Mouse (Mus musculus) C2C12 (cell line): ENCODE measurements around the gene Chuk. TPM values are rescaled to one million over a fixed set of nuclear protein-coding genes. Genes with fewer than 3 reads are reported as not detected.
A peak's percentile ranks its signal among the peaks of the same experiment; 100 is the strongest.

Experiments
- H3K27me3 ChIP-seq: one replicate; pipeline ENCODE4 v1.6.1; 2011; ENCODE audit not compliant: control insufficient read depth, insufficient read depth, insufficient read length
- H3K36me3 ChIP-seq: one replicate; pipeline ENCODE4 v1.6.1; 2011; ENCODE audit not compliant: control insufficient read depth, insufficient read depth
- H3K4me3 ChIP-seq: one replicate; pipeline ENCODE4 v1.5.1; 2011; ENCODE audit warnings: mild to moderate bottlenecking, control low read depth; ENCODE audit not compliant: poor library complexity, insufficient read depth, severe bottlenecking
- H3K79me2 ChIP-seq: one replicate; pipeline ENCODE4 v1.6.1; 2011; ENCODE audit not compliant: control insufficient read depth, insufficient read depth
- H3K79me3 ChIP-seq: one replicate; pipeline ENCODE4 v1.6.1; 2011; ENCODE audit warnings: low read depth, control low read depth
- H3ac ChIP-seq: one replicate; pipeline ENCODE3; 2011; ENCODE audit warnings: low read depth; ENCODE audit not compliant: control insufficient read depth, insufficient read length
- CEBPB ChIP-seq: IDR thresholded peaks from one replicate; pipeline ENCODE4 v1.6.1; 2011; ENCODE audit warnings: low read depth, mild to moderate bottlenecking, control low read depth, moderate library complexity
- CTCF ChIP-seq: IDR thresholded peaks from one replicate; pipeline ENCODE4 v1.5.1; 2011; ENCODE audit not compliant: control insufficient read depth, insufficient read depth, insufficient read length
- FOSL1 ChIP-seq: IDR thresholded peaks from one replicate; pipeline ENCODE4 v1.8.0; 2011; ENCODE audit warnings: mild to moderate bottlenecking, low read length; ENCODE audit not compliant: poor library complexity, insufficient read depth, severe bottlenecking
- MAX ChIP-seq: IDR thresholded peaks from one replicate; pipeline ENCODE4 v1.6.1; 2011; ENCODE audit warnings: mild to moderate bottlenecking, control low read depth
- MYOD1 ChIP-seq: IDR thresholded peaks from one replicate; pipeline ENCODE4 v1.6.1; 2011; ENCODE audit warnings: low read depth; ENCODE audit not compliant: control insufficient read depth, insufficient read length
- MYOG ChIP-seq: IDR thresholded peaks from one replicate; pipeline ENCODE4 v1.6.1; 2011; ENCODE audit not compliant: control insufficient read depth, insufficient read length; ENCODE audit errors: extremely low read depth
- USF1 ChIP-seq: IDR thresholded peaks from one replicate; pipeline ENCODE4 v1.6.1; 2011; ENCODE audit warnings: low read depth, mild to moderate bottlenecking, control low read depth, moderate library complexity
- polyA plus RNA-seq: library from polyadenylated mRNA; unstranded; fragments of >200 nt; fragmentation: generic; extraction: Trizol; gene quantifications from one replicate; pipeline ENCODE4 v1.2.1, GENCODE M21; 2012; ENCODE audit warnings: missing spikeins

Chuk gene
- polyA plus RNA-seq, 1 experiment: 9.7 TPM

DNA sequence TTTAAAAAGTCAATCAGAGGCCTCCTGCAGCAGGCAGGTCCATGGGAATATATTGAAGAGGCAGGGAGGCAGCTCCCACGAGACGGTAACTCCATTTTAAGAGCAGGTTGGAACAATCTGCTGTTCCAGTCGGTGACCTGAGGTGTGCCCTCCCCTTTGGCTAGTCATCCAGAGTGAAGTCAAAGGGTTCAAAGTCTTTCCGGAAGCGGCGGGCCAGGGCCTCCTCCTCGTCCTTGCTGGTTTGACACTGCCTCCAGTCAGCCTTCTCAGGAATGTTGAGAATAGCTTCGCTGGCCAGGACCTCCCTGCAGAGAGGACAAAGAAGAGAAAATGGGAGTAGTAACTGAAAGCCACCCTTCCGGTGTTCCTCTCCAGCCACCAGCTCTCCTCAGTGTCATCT is 3.1 kb upstream of the Chuk start:
- Histone ChIP-seq H3ac (no peak overlapping the region), H3K79me3 (peaks cover 16% of the 10 kb centered on the region), H3K79me2 (peaks cover 19% of the 10 kb centered on the region), H3K4me3 (no peak overlapping the region), H3K36me3 (peaks cover 72% of the 10 kb centered on the region), H3K27me3 (no peaks in the 10 kb centered on the region)
- TF ChIP-seq MYOG (no peak), USF1 (no peak), CTCF (no peak), MYOD1 (no peak), MAX (no peak), CEBPB (no peak), FOSL1 (no peak)

DNA sequence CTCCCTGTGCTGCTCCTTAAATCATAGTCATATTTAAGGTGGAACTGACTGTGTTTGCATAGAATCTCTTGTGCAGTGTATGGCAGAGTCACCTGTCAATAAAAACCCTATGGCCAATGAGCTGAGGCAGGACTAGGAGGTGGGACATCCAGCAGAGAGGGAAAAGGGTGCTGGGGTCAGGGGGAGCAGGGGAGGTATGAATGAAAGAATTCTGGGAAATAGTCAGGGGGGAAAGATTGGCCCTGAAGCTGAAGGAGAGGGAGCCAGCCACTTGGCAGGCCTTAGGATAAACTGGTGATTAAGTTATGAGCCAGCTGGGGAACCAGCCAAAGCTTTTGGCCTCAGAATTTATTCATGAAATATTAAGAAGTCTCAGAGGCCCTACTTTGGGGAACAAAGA is 1.7 kb upstream of the Chuk start:
- TF ChIP-seq MYOD1: no peak
- TF ChIP-seq USF1: no peak
- TF ChIP-seq MYOG: no peak
- no peak for TF ChIP-seq CEBPB
- no peak for TF ChIP-seq MAX

DNA sequence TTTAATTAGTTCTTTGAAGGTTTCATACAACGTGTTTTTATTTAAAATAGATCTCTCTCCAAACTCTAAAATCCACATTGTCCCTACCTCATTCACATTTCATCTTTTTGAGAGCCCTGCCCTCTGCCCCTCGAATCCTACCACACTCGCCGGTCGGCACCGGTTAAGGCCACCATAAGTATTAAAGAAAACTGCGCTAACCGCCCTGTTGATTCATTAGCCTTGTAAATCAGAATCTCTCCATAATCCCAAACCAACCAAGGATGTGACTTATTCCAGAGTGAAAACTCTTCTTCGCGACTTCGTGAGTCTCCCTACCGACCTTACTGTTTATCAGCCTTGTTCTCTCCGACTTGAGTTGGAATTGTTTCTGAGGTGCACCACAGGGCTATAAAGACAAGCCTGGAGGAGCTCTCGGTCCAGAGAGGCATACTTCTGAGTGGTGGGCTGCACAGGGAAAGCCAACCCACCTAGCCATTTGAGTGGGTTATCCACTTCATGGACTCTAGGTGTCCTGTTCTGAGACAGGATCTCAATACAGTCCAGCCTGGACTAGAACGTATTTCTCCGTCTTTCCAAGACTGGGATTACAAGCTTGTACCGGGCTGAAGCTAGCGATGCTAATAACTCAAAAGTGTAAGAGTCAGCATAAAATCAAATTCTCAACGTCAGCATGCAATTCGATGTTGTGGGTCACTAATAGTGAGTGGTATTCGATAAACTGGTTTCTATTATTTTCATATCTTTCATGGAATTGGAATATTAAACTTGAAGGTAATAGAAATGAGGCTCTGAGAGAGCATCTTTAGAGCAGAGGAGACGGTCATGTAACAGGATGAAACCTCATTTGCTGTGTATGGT is 611 bp upstream of the Chuk start:
- peaks cover 35% of the 10 kb centered on the region for H3K79me3 ChIP-seq
- peak overlapping the region; percentile 1 for H3ac ChIP-seq
- H3K36me3 ChIP-seq: peaks cover 49% of the 10 kb centered on the region
- TF ChIP-seq CEBPB (no peak), MAX (no peak), MYOD1 (no peak), FOSL1 (no peak), CTCF (no peak)
- no peaks in the 10 kb centered on the region for H3K27me3 ChIP-seq
- peaks cover 44% of the 10 kb centered on the region for H3K79me2 ChIP-seq
- H3K4me3 ChIP-seq: peak overlapping the region; percentile 97

More for the DNA sequence above, 1.7 kb upstream of the Chuk start:
- Histone ChIP-seq H3K4me3 (no peak overlapping the region), H3K79me3 (peaks cover 30% of the 10 kb centered on the region), H3ac (no peak overlapping the region), H3K36me3 (peaks cover 58% of the 10 kb centered on the region), H3K79me2 (peaks cover 33% of the 10 kb centered on the region), H3K27me3 (no peaks in the 10 kb centered on the region)

DNA sequence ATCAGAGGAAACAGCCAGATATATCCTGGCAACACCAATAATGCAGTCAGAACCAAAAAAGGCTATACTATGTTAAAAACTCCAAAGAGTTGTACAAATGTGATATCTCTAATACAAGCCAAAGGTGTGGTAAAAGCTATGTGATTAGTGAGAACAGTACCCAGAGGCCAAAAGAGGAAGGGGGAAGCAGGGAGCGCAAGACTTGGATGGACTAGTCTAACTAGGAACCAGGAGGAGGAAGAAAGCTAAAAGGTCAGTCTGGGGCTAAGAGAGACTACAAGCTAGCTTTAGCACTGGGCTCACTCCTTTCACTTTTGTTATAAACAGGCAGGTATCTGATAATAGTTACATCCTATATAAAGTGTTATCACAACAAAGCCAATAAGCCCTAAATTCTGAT is 2.9 kb downstream of the Chuk start:
- Histone ChIP-seq H3K4me3 (no peak overlapping the region), H3K79me2 (peaks cover 73% of the 10 kb centered on the region), H3K36me3 (peaks cover 46% of the 10 kb centered on the region), H3K27me3 (no peaks in the 10 kb centered on the region), H3ac (no peak overlapping the region), H3K79me3 (peaks cover 48% of the 10 kb centered on the region)
- TF ChIP-seq CTCF (no peak), MYOG (no peak)

DNA sequence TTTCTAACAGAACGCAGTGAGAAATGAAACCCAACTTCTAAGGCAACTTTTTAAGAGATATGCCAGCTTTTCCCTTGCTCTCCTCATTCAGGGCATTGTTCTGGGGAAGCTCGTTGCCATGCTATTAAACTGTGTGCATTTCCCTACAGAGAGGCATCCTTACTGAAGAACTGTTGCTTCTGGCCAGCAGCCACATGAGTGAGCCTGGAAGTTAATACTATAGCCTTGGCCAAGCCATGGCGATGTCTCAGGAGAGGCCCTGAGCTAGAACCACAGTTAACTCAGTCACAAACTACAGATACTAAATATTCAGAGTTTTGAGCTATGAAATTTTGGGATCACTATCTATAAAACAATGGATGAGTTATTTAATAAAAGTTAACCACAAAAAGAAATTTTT is 4.3 kb downstream of the Chuk start:
- Histone ChIP-seq H3K27me3 (no peaks in the 10 kb centered on the region), H3ac (no peak overlapping the region), H3K79me2 (peaks cover 84% of the 10 kb centered on the region), H3K79me3 (peaks cover 55% of the 10 kb centered on the region), H3K4me3 (no peak overlapping the region), H3K36me3 (peaks cover 49% of the 10 kb centered on the region)
- no peak for TF ChIP-seq MYOG
- TF ChIP-seq CEBPB: no peak
- no peak for TF ChIP-seq MAX
- TF ChIP-seq MYOD1: no peak

DNA sequence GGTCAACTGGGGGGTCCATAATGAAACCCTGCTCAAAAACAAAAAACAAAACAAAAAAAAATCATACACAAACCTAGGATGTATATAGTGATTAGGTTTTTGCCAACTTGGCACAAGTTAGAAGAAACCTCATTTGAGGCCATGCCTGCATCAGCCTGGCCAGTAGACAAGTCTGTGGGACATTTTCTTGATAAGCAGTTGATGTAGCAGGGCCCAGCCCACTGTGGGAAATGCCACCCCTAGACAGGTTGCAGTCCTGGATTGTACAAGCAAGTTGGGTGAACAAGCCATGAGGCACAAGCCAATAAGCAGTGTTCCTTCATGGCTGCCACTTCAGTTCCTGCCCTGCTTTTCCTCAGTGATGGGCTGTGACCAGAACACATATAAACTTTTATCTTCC is 6.4 kb downstream of the Chuk start:
- TF ChIP-seq CEBPB (no peak), MYOD1 (no peak), FOSL1 (no peak)
- Histone ChIP-seq H3K79me3 (peaks cover 44% of the 10 kb centered on the region), H3K4me3 (no peak overlapping the region), H3K27me3 (no peaks in the 10 kb centered on the region), H3ac (no peak overlapping the region), H3K36me3 (peaks cover 65% of the 10 kb centered on the region), H3K79me2 (peaks cover 72% of the 10 kb centered on the region)
